Mouse (Mus musculus) G1E (cell line): ENCODE measurements around the gene Tpp1.

Experiments
- CTCF ChIP-seq: IDR thresholded peaks from 2 replicates; pipeline ENCODE4 v1.5.1; 2012; ENCODE audit warnings: low read depth, low read length, inconsistent platforms, mixed read lengths
- GATA1 ChIP-seq: IDR thresholded peaks from 2 replicates; pipeline ENCODE4 v1.6.1; 2012; ENCODE audit warnings: borderline replicate concordance, low read length, inconsistent platforms, mixed read lengths
- GATA2 ChIP-seq: IDR thresholded peaks from 2 replicates; pipeline ENCODE4 v1.6.1; 2012; ENCODE audit warnings: low read depth, low read length, inconsistent platforms, borderline replicate concordance
- POLR2AphosphoS5 ChIP-seq: IDR thresholded peaks from 2 replicates; pipeline ENCODE4 v1.6.1; 2012; ENCODE audit warnings: low read depth, low read length, inconsistent platforms; ENCODE audit not compliant: insufficient replicate concordance

DNA sequence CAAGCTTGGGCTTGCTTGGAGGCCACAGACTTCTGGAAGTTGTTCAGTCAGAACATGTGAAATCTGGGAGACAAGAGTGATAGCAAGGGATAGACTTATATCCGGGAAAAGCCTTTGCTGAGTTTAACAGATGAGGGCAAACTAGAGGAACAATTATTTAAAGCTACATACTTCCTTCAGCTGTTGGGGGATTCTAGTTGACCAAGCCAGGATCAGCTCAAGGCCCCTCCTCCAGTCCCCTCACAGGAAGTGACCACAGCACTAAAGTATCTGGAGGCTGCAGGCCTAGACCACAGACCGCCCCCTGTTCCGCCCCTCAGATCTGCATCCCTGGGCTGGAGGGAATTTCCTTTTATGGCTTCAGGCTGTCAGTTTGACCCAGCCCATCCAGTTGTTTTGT is 13.1 kb downstream of the Tpp1 start:
- TF ChIP-seq GATA1 (no peak), CTCF (no peak), GATA2 (no peak), POLR2AphosphoS5 (no peak)
